Mouse (Mus musculus) layer of hippocampus, postnatal 36 days (tissue): ENCODE results near the gene Mtcl1. TPM values are rescaled to one million over a fixed set of nuclear protein-coding genes. Genes with fewer than 3 reads are reported as not detected.

Experiments
- DNase-seq, 2 experiments: peaks; one replicate each; pipeline ENCODE4 v3.0.0; 2022
- total RNA-seq, 2 experiments: library from RNA; stranded (reverse); gene quantifications; 2 replicates each; pipeline ENCODE4 v1.2.3; 2021

Mtcl1 gene
- total RNA-seq, 2 experiments from 2014 or later: 39.8 to 42.8 TPM

DNA sequence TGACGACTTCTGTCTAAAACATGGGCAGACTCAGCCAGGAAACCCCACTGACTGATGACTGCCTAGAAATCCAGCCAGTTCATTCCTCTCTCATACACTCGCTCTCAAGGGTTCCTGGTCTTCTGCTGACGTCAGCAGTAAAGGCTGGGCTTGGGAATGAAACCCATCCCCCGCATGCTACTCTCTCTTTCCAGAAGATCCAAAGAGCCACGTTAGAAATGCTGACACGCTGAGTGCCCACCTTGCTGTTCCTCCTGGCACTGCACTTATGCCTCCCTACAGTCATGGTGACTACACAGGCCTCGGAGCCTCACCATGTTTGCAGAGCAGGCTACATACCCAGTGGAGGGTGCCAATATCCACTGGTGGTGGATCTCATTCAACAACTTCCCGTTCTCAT lies 41.7 kb downstream of the Mtcl1 start:
- no peak for DNase-seq

- no peak for DNase-seq
Observed at GRCm38 (mm10) chr17:66405601-66406000, 43.9 kb downstream of the Mtcl1 start.

GRCm38 (mm10) chr17:66404883-66405590 lies 44.5 kb downstream of the Mtcl1 start:
- no peak for DNase-seq

- DNase-seq: no peak
Observed at GRCm38 (mm10) chr17:66402791-66403470, 46.6 kb downstream of the Mtcl1 start.

DNA sequence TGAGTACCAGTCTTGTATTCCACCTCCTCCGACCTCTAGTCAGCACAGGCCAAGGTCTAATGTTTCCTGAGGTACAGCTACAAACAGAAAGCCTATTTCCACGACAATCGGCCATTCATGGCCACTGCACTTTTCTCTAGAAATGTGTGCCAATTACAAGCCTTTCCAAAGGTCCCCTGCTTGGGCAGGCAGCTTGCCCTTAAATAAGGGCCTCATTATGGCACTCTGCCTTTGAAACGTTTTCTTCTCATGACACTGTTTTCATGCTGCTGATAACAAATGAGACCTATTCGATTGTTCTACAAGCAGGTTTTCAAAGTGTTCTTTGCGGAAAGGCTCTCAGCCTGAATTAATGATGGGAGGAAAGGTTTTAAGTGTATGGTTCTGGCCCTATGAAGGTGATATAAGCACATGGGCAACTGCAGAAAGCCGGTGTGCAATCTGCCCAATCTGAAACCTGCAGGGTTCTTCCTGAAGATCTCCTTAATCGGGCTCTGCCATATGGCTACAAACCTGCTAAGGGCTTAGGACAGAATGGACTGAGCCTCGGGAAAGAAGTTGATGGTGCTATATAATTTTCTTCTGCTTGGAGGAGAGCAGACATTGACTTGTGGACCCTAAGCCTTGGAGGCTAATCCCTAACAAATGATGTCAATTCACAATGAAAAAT lies 47.8 kb downstream of the Mtcl1 start:
- no peak for DNase-seq

DNA sequence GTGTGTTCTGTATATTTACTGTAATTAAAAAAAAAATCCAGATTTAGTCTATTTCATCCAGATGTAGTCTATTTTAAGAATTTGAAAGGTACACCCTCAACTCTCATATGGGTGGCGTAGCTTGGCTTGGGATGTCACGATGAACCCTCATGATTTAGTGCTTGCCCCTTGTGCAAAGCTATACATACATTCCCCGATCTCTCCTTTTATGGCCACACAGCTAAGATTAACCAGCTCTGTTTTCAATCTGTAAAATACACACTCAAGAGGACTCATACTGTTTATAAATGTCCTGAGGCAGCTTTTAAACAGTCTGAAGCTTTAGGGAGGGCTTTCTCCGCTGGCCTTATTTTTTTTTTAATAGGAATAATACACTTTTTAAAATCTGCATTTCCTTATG lies 49.8 kb downstream of the Mtcl1 start:
- no peak for DNase-seq

GRCm38 (mm10) chr17:66394571-66394970 lies 55.0 kb downstream of the Mtcl1 start:
- DNase-seq: no peak

- DNase-seq: no peak
Observed at GRCm38 (mm10) chr17:66388307-66388706, 61.2 kb downstream of the Mtcl1 start.

- DNase-seq: no peak
Observed at GRCm38 (mm10) chr17:66381338-66381737, 68.2 kb downstream of the Mtcl1 start.

GRCm38 (mm10) chr17:66379900-66380857 lies 69.4 kb downstream of the Mtcl1 start:
- DNase-seq: no peak

DNA sequence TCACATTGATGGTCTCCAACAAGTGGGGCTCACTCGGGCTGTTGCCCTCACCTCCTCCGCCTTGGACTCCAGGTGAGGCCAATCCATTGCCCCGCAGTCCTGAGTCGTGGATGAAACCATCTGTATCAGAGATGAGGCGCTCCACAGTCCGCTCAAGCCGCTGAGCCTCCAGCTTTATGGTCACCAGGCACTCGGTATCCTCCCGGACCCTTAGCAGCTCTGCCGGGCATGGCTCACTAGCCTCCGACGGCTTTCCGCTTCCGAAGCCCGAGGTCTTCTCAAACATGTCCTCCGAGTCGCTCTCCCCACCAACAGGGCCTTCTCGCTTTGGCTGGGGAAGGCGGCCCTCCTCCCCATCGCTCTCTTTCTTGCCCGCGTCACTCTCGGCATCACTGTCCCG lies 70.2 kb downstream of the Mtcl1 start:
- no peak for DNase-seq

GRCm38 (mm10) chr17:66378127-66378526 lies 71.4 kb downstream of the Mtcl1 start:
- DNase-seq: no peak

DNA sequence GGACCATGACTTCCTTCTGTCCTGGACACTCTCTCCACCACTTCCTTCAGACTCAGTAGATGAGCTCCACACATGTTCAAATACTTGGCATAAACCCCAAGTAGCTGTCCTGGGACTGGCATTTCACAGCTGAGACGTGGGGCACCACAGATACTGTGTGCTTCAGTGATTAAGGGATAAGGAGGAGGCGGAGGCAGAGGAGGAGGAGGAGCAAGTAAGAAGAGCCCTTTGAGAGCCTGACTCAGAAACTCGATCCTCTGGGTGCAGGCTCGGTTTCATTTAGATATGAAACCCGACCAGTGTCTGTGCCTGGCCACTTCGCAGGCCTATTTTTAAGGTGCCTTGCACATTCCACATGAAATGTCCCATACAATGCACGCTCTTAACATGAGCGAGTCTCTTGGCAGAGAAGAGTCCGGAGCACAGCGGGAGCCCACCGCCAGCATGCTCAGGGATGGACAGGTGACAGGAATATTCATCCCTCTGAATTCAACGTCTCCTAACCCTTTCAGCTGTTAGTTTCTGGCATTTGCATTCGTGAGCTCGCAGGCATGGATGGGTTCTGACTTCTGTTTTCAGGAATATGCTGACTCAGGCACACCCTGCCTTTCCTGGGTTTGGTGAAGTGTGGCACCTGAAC lies 74.8 kb downstream of the Mtcl1 start:
- DNase-seq: no peak

DNA sequence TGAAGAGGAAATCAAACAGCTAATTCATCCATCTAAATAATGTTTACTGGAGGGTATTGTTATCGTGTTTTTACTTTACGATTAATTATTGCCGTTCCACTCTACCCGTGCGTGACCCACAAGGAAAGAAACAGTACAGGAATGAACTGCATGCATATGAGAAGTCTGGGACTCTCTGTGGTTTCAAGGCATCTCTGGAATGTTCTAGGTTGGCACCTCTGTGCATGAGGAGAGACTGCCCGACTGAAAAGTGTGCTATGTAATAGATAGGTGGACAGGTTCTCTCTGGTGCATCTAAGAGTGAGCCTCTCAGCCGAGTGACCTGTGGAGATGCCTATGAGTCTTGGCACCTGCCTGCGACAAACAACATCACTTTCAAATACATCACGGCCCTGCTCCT lies 78.7 kb downstream of the Mtcl1 start:
- no peak for DNase-seq

- DNase-seq: no peak
Observed at GRCm38 (mm10) chr17:66369777-66370176, 79.8 kb downstream of the Mtcl1 start.

GRCm38 (mm10) chr17:66368127-66368526 lies 81.4 kb downstream of the Mtcl1 start:
- DNase-seq: peak in 1 of 2 experiments; percentile 17

DNA sequence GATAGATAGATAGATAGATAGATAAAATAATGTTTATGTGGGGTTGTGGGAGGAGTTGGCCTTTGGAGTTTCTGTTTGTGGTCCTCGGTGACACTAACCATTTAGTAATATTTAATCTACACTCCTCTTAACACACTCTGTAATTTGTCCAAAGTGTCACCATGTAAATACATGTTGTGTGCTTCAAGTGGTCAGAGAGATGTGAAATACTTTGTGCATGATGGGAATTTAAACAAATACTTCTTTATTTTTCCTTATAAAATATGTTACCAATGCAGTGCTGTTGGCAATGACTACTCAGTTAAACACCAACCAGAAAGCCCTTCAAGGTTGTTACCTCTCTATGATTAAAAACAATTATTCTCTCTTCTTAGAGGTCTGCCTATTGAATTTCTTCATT lies 83.9 kb downstream of the Mtcl1 start:
- no peak for DNase-seq

- no peak for DNase-seq
Observed at GRCm38 (mm10) chr17:66365293-66365642, 84.3 kb downstream of the Mtcl1 start.

DNA sequence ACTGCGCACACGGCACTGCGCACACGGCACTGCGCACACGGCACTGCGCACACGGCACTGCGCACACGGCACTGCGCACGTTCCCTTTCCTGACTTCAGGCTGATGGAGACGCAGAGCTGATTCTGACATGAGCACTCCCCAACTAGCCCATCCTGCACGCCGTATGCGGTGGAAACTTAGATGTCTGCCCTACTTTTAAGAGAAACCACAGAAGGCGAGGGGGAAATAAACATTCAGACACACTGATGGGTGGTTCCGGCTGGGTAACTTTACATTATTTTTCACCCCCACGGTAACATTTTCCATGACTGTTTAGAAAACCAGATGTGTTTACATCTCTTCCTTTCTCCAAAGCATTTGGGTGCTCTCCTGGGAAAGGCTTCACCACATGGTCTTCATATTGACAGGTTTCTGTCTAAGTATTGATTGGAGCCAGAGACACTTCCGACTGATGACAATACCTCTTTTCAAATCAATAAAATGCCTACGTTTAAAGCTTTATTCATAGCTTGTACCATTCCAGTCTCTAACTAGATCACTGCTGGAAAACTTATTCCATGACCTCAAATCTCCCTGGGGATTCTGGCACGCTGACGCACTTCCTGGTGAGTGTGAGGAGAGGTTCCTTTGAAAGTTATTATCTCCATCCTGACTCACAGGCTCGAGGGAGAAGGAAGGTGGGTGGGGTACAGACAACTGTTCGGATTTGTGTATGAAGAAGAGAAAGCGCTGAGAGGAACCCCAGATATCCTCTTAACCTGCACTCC lies 84.8 kb downstream of the Mtcl1 start:
- DNase-seq: no peak

DNA sequence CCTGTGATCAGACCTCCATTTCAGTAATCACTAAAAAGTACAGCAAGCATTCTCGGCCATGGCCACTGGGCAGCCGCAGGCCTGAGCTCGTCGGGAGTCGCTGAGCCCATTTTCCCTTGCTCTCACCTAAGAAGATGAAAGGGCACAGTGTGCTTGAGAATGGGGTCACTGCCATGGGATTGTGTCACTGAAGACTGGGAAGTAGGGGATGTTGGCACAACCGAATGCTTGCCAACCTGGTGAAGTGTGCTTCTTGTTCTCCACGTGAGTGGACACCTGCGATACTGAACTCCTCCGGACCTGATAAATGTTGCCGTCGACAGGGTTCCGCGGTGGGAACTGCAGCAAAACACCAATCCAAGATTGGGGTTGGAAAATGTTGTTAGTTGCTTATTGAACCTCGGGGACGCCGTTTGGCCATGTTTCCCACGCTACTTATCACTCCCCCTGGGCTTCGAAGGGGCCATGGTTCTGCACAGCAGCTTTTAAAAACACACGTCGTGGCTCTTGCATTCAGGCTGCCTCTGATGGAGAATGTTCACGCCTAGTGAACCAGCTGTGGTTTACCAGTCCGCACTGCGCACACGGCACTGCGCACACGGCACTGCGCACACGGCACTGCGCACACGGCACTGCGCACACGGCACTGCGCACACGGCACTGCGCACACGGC lies 85.6 kb downstream of the Mtcl1 start:
- DNase-seq: no peak
